Mouse (Mus musculus) CH12.LX (cell line): ENCODE results near the gene Kcnab3. TPM values are rescaled to one million over a fixed set of nuclear protein-coding genes. Genes with fewer than 3 reads are reported as not detected.

Source experiments
- DNase-seq: peaks from one replicate; pipeline ENCODE4 v3.0.0-alpha.2; 2013; ENCODE audit errors: extremely low read depth
- H3K27ac ChIP-seq: 2 replicates; pipeline ENCODE4 v1.5.1; 2012; ENCODE audit warnings: low read depth, mild to moderate bottlenecking, control low read depth, moderate library complexity; ENCODE audit not compliant: insufficient read depth
- H3K27me3 ChIP-seq: replicated peaks from 2 replicates; pipeline ENCODE3; 2012; ENCODE audit warnings: inconsistent platforms
- H3K36me3 ChIP-seq, 2 experiments: replicated peaks in 1 of 2; 2 replicates each; pipeline versions ENCODE3 to v1.6.1; 2012; ENCODE audit warnings: inconsistent platforms in 1 of 2, low read length in 1 of 2, mild to moderate bottlenecking in 1 of 2, mixed read lengths in 1 of 2, moderate library complexity in 1 of 2; ENCODE audit not compliant: control insufficient read depth in 1 of 2, insufficient read depth in 1 of 2
- H3K4me1 ChIP-seq, 2 experiments: 2 replicates each; pipeline ENCODE4 v1.6.1; 2012; ENCODE audit warnings: inconsistent platforms in 1 of 2, moderate library complexity in 1 of 2; ENCODE audit not compliant: insufficient read depth in 2 of 2, control insufficient read depth in 1 of 2
- H3K4me2 ChIP-seq: 2 replicates; pipeline ENCODE4 v1.6.1; 2012; ENCODE audit warnings: low read depth, mild to moderate bottlenecking, control low read depth; ENCODE audit not compliant: poor library complexity, insufficient read depth, severe bottlenecking
- H3K4me3 ChIP-seq, 3 experiments: fragments of 150-350 bp in 1 of 3; sonication (generic) in 1 of 3; replicated peaks in 1 of 3; 2 replicates each; pipeline versions ENCODE3 to v1.5.1; 2011 to 2012; ENCODE audit warnings: low read depth in 2 of 3, low read length in 2 of 3, mild to moderate bottlenecking in 2 of 3, moderate library complexity in 2 of 3, control low read depth in 1 of 3, improper control_type of control experiment in 1 of 3, inconsistent platforms in 1 of 3, mixed read lengths in 1 of 3; ENCODE audit not compliant: poor library complexity in 1 of 3
- H3K79me2 ChIP-seq: replicated peaks from 2 replicates; pipeline ENCODE4 v1.6.1; 2012; ENCODE audit warnings: mild to moderate bottlenecking, moderate library complexity; ENCODE audit not compliant: control insufficient read depth, poor library complexity, insufficient read depth, severe bottlenecking; ENCODE audit errors: extremely low read depth
- H3K9ac ChIP-seq: 2 replicates; pipeline ENCODE4 v1.6.1; 2012; ENCODE audit warnings: low read depth, mild to moderate bottlenecking, control low read depth, moderate library complexity; ENCODE audit not compliant: insufficient read depth
- H3K9me3 ChIP-seq: replicated peaks from 2 replicates; pipeline ENCODE3; 2012; ENCODE audit warnings: low read length, inconsistent platforms, mixed read lengths
- CTCF ChIP-seq, 2 experiments: IDR thresholded peaks in 1 of 2; conservative IDR thresholded peaks in 1 of 2; 2 replicates each; pipeline ENCODE4 v1.5.1; 2011 to 2012; ENCODE audit warnings: low read depth in 2 of 2, low read length in 2 of 2, improper control_type of control experiment in 1 of 2, inconsistent platforms in 1 of 2, mild to moderate bottlenecking in 1 of 2, moderate library complexity in 1 of 2
- E2F4 ChIP-seq: IDR thresholded peaks from 2 replicates; pipeline ENCODE4 v1.6.1; 2011; ENCODE audit warnings: low read depth, low read length, improper control_type of control experiment; ENCODE audit not compliant: insufficient replicate concordance
- ETS1 ChIP-seq: conservative IDR thresholded peaks from 2 replicates; pipeline ENCODE4 v1.6.1; 2012; ENCODE audit warnings: low read depth, mild to moderate bottlenecking, inconsistent platforms, low read length, improper control_type of control experiment, moderate library complexity
- HCFC1 ChIP-seq: IDR thresholded peaks from 2 replicates; pipeline ENCODE4 v1.6.1; 2012; ENCODE audit warnings: low read depth, mild to moderate bottlenecking, inconsistent platforms, low read length, improper control_type of control experiment
- IRF4 ChIP-seq: IDR thresholded peaks from 2 replicates; pipeline ENCODE4 v1.6.1; 2014; ENCODE audit warnings: low read depth, mild to moderate bottlenecking, inconsistent platforms, low read length, improper control_type of control experiment
- JUND ChIP-seq: conservative IDR thresholded peaks from 2 replicates; pipeline ENCODE4 v1.6.1; 2011; ENCODE audit warnings: low read depth, low read length, improper control_type of control experiment
- KAT2A ChIP-seq: IDR thresholded peaks from 2 replicates; pipeline ENCODE4 v1.6.1; 2012; ENCODE audit warnings: low read length, improper control_type of control experiment, inconsistent platforms; ENCODE audit not compliant: insufficient replicate concordance
- MAX ChIP-seq: IDR thresholded peaks from 2 replicates; pipeline ENCODE4 v1.6.1; 2011; ENCODE audit warnings: low read length, improper control_type of control experiment
- MEF2A ChIP-seq: IDR thresholded peaks from 2 replicates; pipeline ENCODE4 v1.6.1; 2014; ENCODE audit warnings: low read depth, mild to moderate bottlenecking, inconsistent platforms, low read length, improper control_type of control experiment, borderline replicate concordance
- MXI1 ChIP-seq: IDR thresholded peaks from 2 replicates; pipeline ENCODE4 v1.6.1; 2011; ENCODE audit warnings: mild to moderate bottlenecking, low read depth, low read length, improper control_type of control experiment
- NELFE ChIP-seq: IDR thresholded peaks from 2 replicates; pipeline ENCODE4 v1.6.1; 2011; ENCODE audit warnings: low read depth, low read length, improper control_type of control experiment
- NRF1 ChIP-seq: IDR thresholded peaks from 2 replicates; pipeline ENCODE4 v1.6.1; 2014; ENCODE audit warnings: low read depth, mild to moderate bottlenecking, inconsistent platforms, low read length, improper control_type of control experiment, moderate library complexity
- PAX5 ChIP-seq: IDR thresholded peaks from 2 replicates; pipeline ENCODE4 v1.6.1; 2012; ENCODE audit warnings: low read length, inconsistent platforms, mixed read lengths
- POLR2A ChIP-seq: IDR thresholded peaks from 2 replicates; pipeline ENCODE4 v1.6.1; 2011; ENCODE audit warnings: low read depth, mild to moderate bottlenecking, improper control_type of control experiment, low read length
- POLR2AphosphoS2 ChIP-seq: IDR thresholded peaks from 2 replicates; pipeline ENCODE4 v1.6.1; 2011; ENCODE audit warnings: low read depth, low read length, improper control_type of control experiment
- SIN3A ChIP-seq: IDR thresholded peaks from 2 replicates; pipeline ENCODE4 v1.6.1; 2012; ENCODE audit warnings: low read length, improper control_type of control experiment, inconsistent platforms
- SMC3 ChIP-seq: IDR thresholded peaks from 2 replicates; pipeline ENCODE4 v1.6.1; 2011; ENCODE audit warnings: low read depth, low read length, improper control_type of control experiment
- TBP ChIP-seq: conservative IDR thresholded peaks from 2 replicates; pipeline ENCODE4 v1.6.1; 2011; ENCODE audit warnings: low read depth, low read length, improper control_type of control experiment
- UBTF ChIP-seq: IDR thresholded peaks from 2 replicates; pipeline ENCODE4 v1.6.1; 2012; ENCODE audit warnings: low read depth, mild to moderate bottlenecking, inconsistent platforms, low read length, improper control_type of control experiment, moderate library complexity
- USF1 ChIP-seq: IDR thresholded peaks from 2 replicates; pipeline ENCODE4 v1.6.1; 2014; ENCODE audit warnings: low read depth, mild to moderate bottlenecking, inconsistent platforms, low read length, improper control_type of control experiment
- USF2 ChIP-seq: conservative IDR thresholded peaks from 2 replicates; pipeline ENCODE4 v1.6.1; 2011; ENCODE audit warnings: low read depth, low read length, improper control_type of control experiment
- ZKSCAN1 ChIP-seq: IDR thresholded peaks from 2 replicates; pipeline ENCODE4 v1.6.1; 2012; ENCODE audit warnings: low read depth, inconsistent platforms, low read length, improper control_type of control experiment, borderline replicate concordance
- ZMIZ1 ChIP-seq: IDR thresholded peaks from 2 replicates; pipeline ENCODE4 v1.6.1; 2012; ENCODE audit warnings: low read depth, mild to moderate bottlenecking, inconsistent platforms, low read length, improper control_type of control experiment
- ZNF384 ChIP-seq: IDR thresholded peaks from 2 replicates; pipeline ENCODE4 v1.6.1; 2012; ENCODE audit warnings: low read depth, low read length, improper control_type of control experiment, inconsistent platforms
- dilution Hi-C: fragments of 300-500 bp; cut with MboI; formaldehyde crosslinking; loops from 2 replicates; pipeline ENCODE4 v1.14.3; 2020; ENCODE audit warnings: low sequenced_read_pairs; ENCODE audit not compliant: extremely low pct_unique_long_range_greater_than_20kb, extremely low pct_ligation_motif_present
- in situ Hi-C: fragments of 300-500 bp; cut with MboI; formaldehyde crosslinking; loops from 3 replicates; pipeline ENCODE4 v1.14.3; 2019; ENCODE audit warnings: low sequenced_read_pairs, low pct_ligation_motif_present, low pct_unique_long_range_greater_than_20kb, mixed read lengths
- polyA plus RNA-seq: library from polyadenylated mRNA; unstranded; fragments of >175 nt; gene quantifications from 2 replicates; pipeline ENCODE4 v1.2.1, GENCODE M21; 2012; ENCODE audit warnings: low read depth; ENCODE audit not compliant: insufficient read length
- total RNA-seq, 2 experiments: library from RNA; depleted of rRNA; stranded (reverse); fragments of 300-350 nt in 1 of 2; fragments of >200 nt in 1 of 2; gene quantifications; 2 replicates each; pipeline ENCODE4 v1.2.3; 2012 to 2014

Gene Kcnab3
- total and polyA plus RNA-seq, 3 experiments, result 0.39 to 1.1 TPM; not detected in 1

- in situ Hi-C loops, result no loop called here
- H3K9ac ChIP-seq, result no peak overlapping the region
- no peak overlapping the region for H3K4me3 ChIP-seq
- H3K4me1 ChIP-seq, result peaks cover 12 to 33% of the 10 kb centered on the region in 2 experiments
- H3K4me2 ChIP-seq, result no peak overlapping the region
- H3K79me2 ChIP-seq, result no peaks in the 10 kb centered on the region
- H3K36me3 ChIP-seq, result peaks cover 0 to under 1% of the 10 kb centered on the region in 2 experiments
- peaks cover 39% of the 10 kb centered on the region for H3K27me3 ChIP-seq
- H3K27ac ChIP-seq, result no peak overlapping the region
- H3K9me3 ChIP-seq, result no peaks in the 10 kb centered on the region
- no peak for TF ChIP-seq POLR2AphosphoS2
- TF ChIP-seq CTCF (conservative IDR thresholded peaks at IDR 0.05 in 1 of 2, IDR thresholded peaks at IDR 0.05 in 1 of 2; ENCODE audit: low read depth in 2 of 2, low read length in 2 of 2), result no peak
- TF ChIP-seq SIN3A, result no peak
- TF ChIP-seq TBP, result no peak
- no peak for TF ChIP-seq MXI1
- no peak for TF ChIP-seq E2F4
- no peak for TF ChIP-seq NELFE
- no peak for TF ChIP-seq PAX5
- TF ChIP-seq ZMIZ1, result no peak
- TF ChIP-seq SMC3, result no peak
- no peak for TF ChIP-seq HCFC1
- TF ChIP-seq ZKSCAN1, result no peak
- TF ChIP-seq ETS1, result no peak
- no peak for TF ChIP-seq KAT2A
- no peak for TF ChIP-seq MAX
- TF ChIP-seq MEF2A, result no peak
- TF ChIP-seq POLR2A, result no peak
- no peak for DNase-seq
- dilution Hi-C loops, result no loop called here
Observed at GRCm38 (mm10) chr11:69327157-69327442, 1.0 kb downstream of the Kcnab3 start.

GRCm38 (mm10) chr11:69327648-69328047 is 1.6 kb downstream of the Kcnab3 start:
- Histone ChIP-seq H3K4me3 (no peak overlapping the region), H3K79me2 (no peaks in the 10 kb centered on the region)
- in situ Hi-C loops, result no loop called here

GRCm38 (mm10) chr11:69328517-69328916 is 2.5 kb downstream of the Kcnab3 start:
- dilution Hi-C loops (no loop called here), in situ Hi-C loops (no loop called here)

More at GRCm38 (mm10) chr11:69327648-69328047, 1.6 kb downstream of the Kcnab3 start:
- H3K9me3 ChIP-seq, result no peaks in the 10 kb centered on the region
- DNase-seq, result no peak
- no peaks in the 10 kb centered on the region for H3K36me3 ChIP-seq
- dilution Hi-C loops, result no loop called here
- peaks cover 12 to 32% of the 10 kb centered on the region in 2 experiments for H3K4me1 ChIP-seq
- no peak overlapping the region for H3K9ac ChIP-seq
- no peak overlapping the region for H3K27ac ChIP-seq
- no peak for TF ChIP-seq MEF2A
- H3K27me3 ChIP-seq, result peaks cover 39% of the 10 kb centered on the region
- H3K4me2 ChIP-seq, result no peak overlapping the region

More at GRCm38 (mm10) chr11:69328517-69328916, 2.5 kb downstream of the Kcnab3 start:
- no peak for TF ChIP-seq NELFE
- TF ChIP-seq ETS1, result no peak
- no peak for TF ChIP-seq USF1
- no peak for TF ChIP-seq IRF4
- TF ChIP-seq SMC3, result no peak
- TF ChIP-seq USF2, result no peak
- TF ChIP-seq JUND, result no peak
- no peak for TF ChIP-seq ZNF384
- no peak for TF ChIP-seq HCFC1
- no peak for TF ChIP-seq UBTF
- no peak for TF ChIP-seq NRF1
- H3K9me3 ChIP-seq, result no peaks in the 10 kb centered on the region
- H3K4me1 ChIP-seq, result peaks cover 14 to 35% of the 10 kb centered on the region in 2 experiments
- H3K9ac ChIP-seq, result no peak overlapping the region
- no peaks in the 10 kb centered on the region for H3K79me2 ChIP-seq
- H3K27me3 ChIP-seq, result peaks cover 39% of the 10 kb centered on the region
- DNase-seq, result no peak
- H3K4me3 ChIP-seq, result no peak overlapping the region
- no peak overlapping the region for H3K4me2 ChIP-seq
- H3K36me3 ChIP-seq, result no peaks in the 10 kb centered on the region
- no peak overlapping the region for H3K27ac ChIP-seq
